Mouse (Mus musculus) duodenum, adult 2 months (tissue): Measurements from ENCODE around the gene Snx12. TPM values are rescaled to one million over a fixed set of nuclear protein-coding genes. Genes with fewer than 3 reads are reported as not detected.

Experiments used
- polyA plus RNA-seq: library from polyadenylated mRNA; depleted of rRNA; stranded (reverse); fragments of >200 nt; gene quantifications from 2 replicates; pipeline ENCODE4 v1.2.3, GENCODE M21; 2012; ENCODE audit warnings: low replicate concordance; rRNA removed

Gene Snx12
- polyA plus RNA-seq = 7.3 and 13.9 TPM in 2 replicates

GRCm38 (mm10) chrX:101221834-101222795 is at the start of gene Snx12:
TSS of gene Snx12 (minus strand) at chrX:101222563.

GRCm38 (mm10) chrX:101268755-101269124 is 46.4 kb upstream of the Snx12 start, which contains the start of gene Gm20489:
TSS of gene Gm20489 (minus strand) at chrX:101269023.

GRCm38 (mm10) chrX:101268025-101268754 is 45.8 kb upstream of the Snx12 start, which contains the start of gene Il2rg:
TSS of gene Il2rg (minus strand) at chrX:101268255.

GRCm38 (mm10) chrX:101263892-101264291 is 41.5 kb upstream of the Snx12 start, which contains the start of gene Gm614:
TSS of gene Gm614 (minus strand) at chrX:101263992.

GRCm38 (mm10) chrX:101253952-101254729 is 31.8 kb upstream of the Snx12 start, which contains the start of gene Foxo4:
TSS of gene Foxo4 (plus strand) at chrX:101254528.

GRCm38 (mm10) chrX:101085920-101086319 is 136.4 kb downstream of the Snx12 start, which contains the start of gene Slc7a3:
TSS of gene Slc7a3 (minus strand) at chrX:101086020.

GRCm38 (mm10) chrX:101059541-101059940 is 162.8 kb downstream of the Snx12 start, which contains the start of gene Tex11:
TSS of gene Tex11 (minus strand) at chrX:101059667.

Other genes starting within 250 kb of the Snx12 start
- gene Tex11, start 162.9 kb downstream of the Snx12 start, polyA plus RNA-seq = not detected in 2 replicates
- gene Slc7a3, start 136.5 kb downstream of the Snx12 start, polyA plus RNA-seq = 0.41 and 2.6 TPM in 2 replicates
- gene Foxo4, start 32.0 kb upstream of the Snx12 start, polyA plus RNA-seq = 27.4 and 30.8 TPM in 2 replicates
- gene Gm614, start 41.4 kb upstream of the Snx12 start, polyA plus RNA-seq = not detected in 2 replicates
- 5.3 and 11.3 TPM in 2 replicates for gene Il2rg, start 45.7 kb upstream of the Snx12 start, polyA plus RNA-seq
- gene Gm20489, start 46.5 kb upstream of the Snx12 start, polyA plus RNA-seq = not detected in 2 replicates
- 92.3 and 204 TPM in 2 replicates for gene Med12, start 51.5 kb upstream of the Snx12 start, polyA plus RNA-seq
- 0.04 and 0.15 TPM in 2 replicates for gene Nlgn3, start 76.6 kb upstream of the Snx12 start, polyA plus RNA-seq
- gene Gjb1, start 153.8 kb upstream of the Snx12 start, polyA plus RNA-seq = 92.5 and 157 TPM in 2 replicates
- 7.0 and 11.7 TPM in 2 replicates for gene Zmym3, start 198.3 kb upstream of the Snx12 start, polyA plus RNA-seq
- 27.6 and 40.4 TPM in 2 replicates for gene Nono, start 206.8 kb upstream of the Snx12 start, polyA plus RNA-seq
- gene Itgb1bp2, start 226.5 kb upstream of the Snx12 start, polyA plus RNA-seq = 0.13 and 0.36 TPM in 2 replicates